Mouse (Mus musculus) forebrain, embryonic 15.5 days (tissue): Measurements from ENCODE around the gene Scn4b. TPM values are rescaled to one million over a fixed set of nuclear protein-coding genes. Genes with fewer than 3 reads are reported as not detected.

Source experiments
- ATAC-seq: fragments of 200-750 bp; cut with Nextera tagmentation; replicated peaks from 2 replicates; pipeline ENCODE4 v1.8.0; 2017; ENCODE audit warnings: mild to moderate bottlenecking, moderate TSS enrichment, moderate library complexity
- H3K27ac ChIP-seq: fragments of 300-500 bp; sonication (generic); replicated peaks from 2 replicates; pipeline ENCODE4 v1.5.1; 2015; ENCODE audit warnings: mild to moderate bottlenecking, inconsistent platforms
- H3K27me3 ChIP-seq: fragments of 300-500 bp; sonication (generic); 2 replicates; pipeline ENCODE4 v1.6.1; 2015; ENCODE audit warnings: inconsistent platforms
- H3K36me3 ChIP-seq: fragments of 300-500 bp; sonication (generic); 2 replicates; pipeline ENCODE4 v1.6.1; 2015; ENCODE audit warnings: mild to moderate bottlenecking, inconsistent platforms
- H3K4me1 ChIP-seq: fragments of 300-500 bp; sonication (generic); 2 replicates; pipeline ENCODE4 v1.6.1; 2015; ENCODE audit warnings: inconsistent platforms
- H3K4me2 ChIP-seq: fragments of 300-500 bp; sonication (generic); replicated peaks from 2 replicates; pipeline ENCODE4 v1.6.1; 2015; ENCODE audit warnings: mild to moderate bottlenecking, inconsistent platforms
- H3K4me3 ChIP-seq: fragments of 300-500 bp; sonication (generic); 2 replicates; pipeline ENCODE4 v1.5.1; 2015; ENCODE audit warnings: mild to moderate bottlenecking, inconsistent platforms
- H3K9ac ChIP-seq: fragments of 300-500 bp; sonication (generic); replicated peaks from 2 replicates; pipeline ENCODE4 v1.6.1; 2015; ENCODE audit warnings: mild to moderate bottlenecking, inconsistent platforms
- H3K9me3 ChIP-seq: fragments of 300-500 bp; sonication (generic); 2 replicates; pipeline ENCODE4 v1.6.1; 2016; ENCODE audit warnings: inconsistent platforms
- WGBS: fragments of 180-500 bp; shearing (Covaris S2); methylation state at CpG from one replicate; pipeline ENCODE4 v1.1.7; 2015; ENCODE audit warnings: mixed read lengths; 5-methylcytosine and 5-hydroxymethylcytosine counted together
- polyA plus RNA-seq: library from polyadenylated mRNA; unstranded; fragments of >200 nt; fragmentation: Nextera tagmentation; extraction: Ambion mirVana; gene quantifications from 2 replicates; pipeline ENCODE4 v1.2.1, GENCODE M21; 2015

Gene Scn4b
- polyA plus RNA-seq, 1 experiment from 2014 or later: 0.34 TPM

DNA sequence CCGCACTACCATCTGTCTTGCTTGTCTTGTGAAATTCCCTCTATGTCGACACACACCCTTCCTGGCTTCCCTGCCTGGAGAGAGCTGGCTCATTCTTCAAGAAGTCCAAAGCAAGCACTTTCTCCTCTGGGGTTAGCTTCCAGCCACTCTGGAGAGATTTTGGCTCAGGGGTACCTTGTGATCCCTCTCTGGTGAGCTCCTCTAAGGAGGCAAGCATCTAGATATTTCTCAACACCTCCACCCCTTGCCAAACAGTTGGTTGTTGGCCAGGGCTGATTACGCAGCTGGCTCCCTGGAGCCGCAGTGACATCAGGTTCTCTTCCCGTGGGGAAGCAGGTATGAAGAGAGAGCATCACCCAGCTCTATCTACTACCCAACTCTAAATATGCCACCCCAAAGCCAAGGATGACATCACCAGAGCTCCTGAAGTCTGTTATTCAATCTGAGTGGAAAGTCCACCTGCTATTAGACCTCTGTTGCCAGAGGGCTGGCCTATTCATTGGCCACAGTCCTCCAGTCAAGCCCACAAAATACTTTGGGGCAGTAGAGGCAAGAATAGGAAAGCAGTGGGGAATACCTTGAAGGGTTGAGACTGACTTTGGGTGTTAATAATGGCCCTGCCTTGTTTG is 63.2 kb downstream of the Scn4b start:
- Histone ChIP-seq H3K27ac (no peak overlapping the region), H3K4me2 (no peak overlapping the region), H3K36me3 (no peaks in the 10 kb centered on the region), H3K4me1 (no peaks in the 10 kb centered on the region), H3K9me3 (no peaks in the 10 kb centered on the region), H3K4me3 (no peak overlapping the region), H3K27me3 (no peaks in the 10 kb centered on the region), H3K9ac (no peak overlapping the region)
- WGBS: 91% methylated on average over 5 of the region's 5 CpGs
- ATAC-seq: no peak

GRCm38 (mm10) chr9:45202021-45202798 is 64.0 kb downstream of the Scn4b start:
- Histone ChIP-seq H3K9ac (no peak overlapping the region), H3K4me2 (no peak overlapping the region), H3K9me3 (no peaks in the 10 kb centered on the region), H3K27me3 (no peaks in the 10 kb centered on the region), H3K4me1 (no peaks in the 10 kb centered on the region), H3K4me3 (no peak overlapping the region), H3K36me3 (no peaks in the 10 kb centered on the region), H3K27ac (no peak overlapping the region)
- 80% methylated on average over 9 of the region's 9 CpGs for WGBS
- no peak for ATAC-seq

Other genes with a start within 250 kb of the Scn4b start
- gene Atp5l, start 217.7 kb upstream of the Scn4b start, polyA plus RNA-seq: 730 and 763 TPM in 2 replicates
- gene Ube4a, start 172.8 kb upstream of the Scn4b start, polyA plus RNA-seq: 37.0 and 39.0 TPM in 2 replicates
- not detected in 2 replicates for gene Cd3g, start 158.0 kb upstream of the Scn4b start, polyA plus RNA-seq
- gene Cd3d, start 156.6 kb upstream of the Scn4b start, polyA plus RNA-seq: not detected in 2 replicates
- not detected in 2 replicates for gene Cd3e, start 128.8 kb upstream of the Scn4b start, polyA plus RNA-seq
- 0.34 and 0.63 TPM in 2 replicates for gene Mpzl2, start 98.6 kb upstream of the Scn4b start, polyA plus RNA-seq
- 1.1 and 1.5 TPM in 2 replicates for gene Mpzl3, start 83.2 kb upstream of the Scn4b start, polyA plus RNA-seq
- 0.45 TPM in 1 of 2 replicates, not detected in the other for gene Jaml, start 59.2 kb upstream of the Scn4b start, polyA plus RNA-seq
- gene Scn2b, start 20.6 kb upstream of the Scn4b start, polyA plus RNA-seq: 5.3 and 5.7 TPM in 2 replicates
- 0.10 TPM in 1 of 2 replicates, not detected in the other for gene BC049352, start 43.6 kb downstream of the Scn4b start, polyA plus RNA-seq
- gene Tmprss4, start 65.7 kb downstream of the Scn4b start, polyA plus RNA-seq: not detected in 2 replicates
- 0.42 and 0.49 TPM in 2 replicates for gene Il10ra, start 130.8 kb downstream of the Scn4b start, polyA plus RNA-seq
- gene Tmprss13, start 180.7 kb downstream of the Scn4b start, polyA plus RNA-seq: not detected in 2 replicates
- 447 and 481 TPM in 2 replicates for gene Fxyd6, start 231.8 kb downstream of the Scn4b start, polyA plus RNA-seq